Mouse (Mus musculus): ENCODE data around the gene Gabrd. TPM values are rescaled to one million over a fixed set of nuclear protein-coding genes. Genes with fewer than 3 reads are reported as not detected.
"Not testable (repeated sequence)": the region's sequence is repeated elsewhere in the genome, so short reads cannot be mapped to it uniquely, and the experiment has no call there.

The Gabrd gene
- 10 to 100 TPM; 77.5 to 84.7 TPM for total RNA-seq (2021)
- long read RNA-seq, experiment 1, transcript Gabrd-203 (7 exons, 2,707 nt), result minor isoform, 6 of 103 reads
- long read RNA-seq, experiment 1, transcript Gabrd-201 (9 exons, 1,921 nt), result major isoform, 72 of 103 reads
- long read RNA-seq, experiment 1, partial matches to known transcripts, result 15 of 103 reads
- long read RNA-seq, experiment 1, other reads (novel, unspliced or antisense), result 10 of 103 reads
- long read RNA-seq, experiment 2, transcript Gabrd-201 (9 exons, 1,921 nt), result major isoform, 66 of 96 reads
- long read RNA-seq, experiment 2, partial matches to known transcripts, result 19 of 96 reads
- long read RNA-seq, experiment 2, other reads (novel, unspliced or antisense), result 7 of 96 reads

DNA sequence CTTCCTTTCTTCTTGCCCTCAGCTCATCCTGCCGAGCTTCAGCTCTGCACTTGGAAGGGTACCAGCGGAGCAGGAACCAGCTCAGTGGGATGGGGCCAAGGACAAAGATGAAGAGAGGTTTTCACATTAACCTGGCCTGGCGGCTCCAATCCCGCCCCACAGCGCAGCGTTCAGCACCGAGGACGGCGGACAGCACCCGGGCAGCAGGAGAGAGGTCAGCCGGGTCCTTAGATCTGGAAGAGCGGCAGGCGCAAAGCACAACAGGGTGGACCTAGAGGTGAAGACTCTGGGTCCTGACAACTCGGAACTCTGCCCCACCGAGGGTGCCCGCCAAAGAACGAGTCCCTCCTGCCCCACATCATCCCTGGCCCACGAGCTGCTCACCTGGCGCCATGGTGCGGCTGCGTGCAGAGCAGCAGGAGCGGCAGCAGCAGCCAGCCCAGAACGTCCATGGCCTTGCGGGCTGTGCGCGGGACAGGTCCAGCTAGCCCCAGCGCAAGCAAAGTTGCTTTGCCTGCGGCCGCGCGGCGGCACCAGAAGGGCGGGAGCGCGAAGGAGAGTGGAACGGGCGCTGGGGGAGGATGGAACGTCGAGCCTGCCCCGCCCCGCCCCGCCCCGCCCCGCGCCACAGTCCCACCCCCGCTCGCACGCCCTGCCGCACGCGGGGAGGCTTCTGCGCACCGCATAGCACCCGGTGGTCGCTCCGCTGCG, at the start of gene Gabrd:
Gene Gabrd, minus strand, starts transcription at position 602 of the 711 bp plus-strand sequence.
- peak; percentile 62 to 74 for DNase-seq (ENCODE audit: low spot score in 2 of 2)

DNA sequence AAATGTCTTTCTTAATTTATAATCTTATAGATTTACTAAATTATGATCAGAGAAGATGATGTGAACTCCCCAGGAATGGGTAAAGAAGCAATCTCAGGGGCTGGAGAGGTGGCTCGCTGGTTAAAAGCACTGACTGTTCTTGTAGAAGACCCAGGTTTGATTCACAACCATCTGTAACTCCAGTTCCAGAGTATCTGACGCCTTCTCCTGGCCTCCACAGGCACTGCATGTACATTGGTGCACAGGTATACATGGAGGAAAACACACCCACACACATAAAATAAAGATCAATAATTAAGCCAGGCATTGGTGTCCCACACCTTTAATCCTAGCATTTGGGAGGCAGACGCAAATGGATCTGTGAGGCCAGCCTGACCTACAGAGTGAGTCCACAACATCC, 44.9 kb upstream of the Gabrd start:
- DNase-seq (ENCODE audit: low spot score in 2 of 2), result no peak

DNA sequence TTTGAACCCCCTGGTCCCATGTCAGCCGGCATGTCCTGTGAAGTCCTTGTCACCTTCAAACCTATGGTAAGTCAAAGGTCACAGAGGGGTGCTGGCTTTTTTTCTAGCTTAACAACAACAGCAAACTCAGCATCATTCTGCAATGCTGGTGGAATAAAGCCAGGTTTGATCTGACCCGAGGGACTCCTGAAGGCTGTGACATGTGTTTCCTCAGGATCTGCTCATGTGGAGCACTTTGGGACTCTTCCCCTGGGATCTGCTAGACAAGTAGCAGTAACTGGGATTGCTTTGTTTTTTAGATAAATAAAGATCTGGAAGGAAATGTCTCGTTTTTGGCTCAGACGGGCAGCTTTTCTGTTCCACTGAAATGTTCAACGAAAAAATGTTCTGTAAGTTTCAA, 36.1 kb upstream of the Gabrd start:
- DNase-seq (ENCODE audit: low spot score in 2 of 2), result no peak

DNA sequence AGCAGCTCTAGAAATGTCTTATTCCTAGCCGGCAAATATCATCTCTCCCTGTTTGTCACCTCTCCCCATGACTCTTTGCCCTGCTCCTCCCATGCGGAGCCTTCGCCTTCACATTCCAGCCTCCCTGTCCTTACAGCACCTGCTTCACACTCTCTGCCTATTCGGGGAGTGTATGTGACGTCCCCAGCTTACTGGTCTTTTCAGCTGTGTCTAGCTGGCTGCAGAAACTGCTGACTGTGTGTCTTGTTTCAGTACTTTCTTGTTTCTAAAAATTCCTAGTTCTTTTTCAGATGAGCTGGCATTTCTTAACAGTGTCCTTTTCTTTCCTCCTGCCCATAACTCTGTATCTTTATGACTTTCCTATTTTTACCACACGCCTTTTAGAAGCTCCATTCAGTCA, 34.4 kb upstream of the Gabrd start:
- DNase-seq (ENCODE audit: low spot score in 2 of 2), result no peak

DNA sequence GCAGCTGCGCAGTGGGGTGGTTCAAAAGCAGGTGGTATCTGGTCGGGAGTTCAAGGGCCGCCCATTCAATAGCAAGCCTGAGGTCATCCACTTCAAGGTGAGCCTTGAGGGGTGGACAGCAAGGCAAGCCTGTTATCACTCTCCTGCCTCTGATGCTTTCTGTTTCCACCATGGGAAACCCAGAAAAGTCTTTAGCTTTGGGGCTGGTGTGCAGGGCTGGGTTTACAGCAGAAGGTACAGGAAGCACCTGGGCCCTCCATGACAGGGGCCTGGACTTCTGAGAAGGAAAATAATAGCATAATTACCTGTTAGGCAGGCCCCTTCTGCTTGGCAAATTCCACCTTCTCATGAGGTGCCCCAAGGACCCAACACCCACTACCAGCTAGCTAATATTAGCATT, 31.3 kb upstream of the Gabrd start:
- DNase-seq (ENCODE audit: low spot score in 2 of 2), result no peak

DNA sequence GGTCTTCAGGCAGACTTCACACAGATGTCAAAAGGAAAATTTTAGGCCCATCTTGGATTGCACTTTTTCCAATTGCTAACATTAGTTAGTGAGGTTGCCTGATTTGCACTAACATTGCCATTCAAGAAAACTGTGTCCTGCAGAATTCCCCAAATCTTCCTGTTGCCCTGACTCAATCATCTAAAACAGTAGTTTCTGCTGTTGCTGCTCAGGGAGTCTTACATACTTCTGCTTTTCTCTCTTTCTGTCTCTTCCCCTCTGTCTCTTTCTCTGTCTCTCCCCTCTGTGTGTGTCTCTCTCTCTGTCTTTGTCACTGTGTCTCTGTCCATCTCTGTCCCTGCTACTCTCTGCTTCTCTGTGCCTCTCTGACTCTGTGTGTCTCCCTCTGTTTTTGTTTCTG, 30.5 kb upstream of the Gabrd start:
- no peak for DNase-seq (ENCODE audit: low spot score in 2 of 2)

DNA sequence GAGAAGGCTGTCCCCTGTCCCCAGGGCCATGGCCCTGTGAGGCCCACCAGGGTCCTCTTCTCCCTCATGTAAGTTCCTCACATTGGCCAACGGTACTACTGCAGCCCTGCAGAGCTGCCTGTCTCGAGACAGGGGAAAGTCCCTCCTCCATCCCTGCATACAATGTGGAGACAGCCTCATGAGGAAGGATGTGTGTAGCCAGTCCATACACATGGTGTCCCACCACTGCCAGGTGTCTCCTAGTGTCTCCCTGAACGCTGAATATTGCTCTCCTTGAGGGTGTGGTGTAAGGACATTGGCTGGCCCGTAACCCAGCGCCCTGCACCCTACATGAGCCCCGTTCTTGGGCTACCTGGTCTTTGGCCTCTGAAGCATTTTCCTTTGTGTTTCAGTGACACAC, 28.4 kb upstream of the Gabrd start:
- DNase-seq (ENCODE audit: low spot score in 2 of 2), result no peak

DNA sequence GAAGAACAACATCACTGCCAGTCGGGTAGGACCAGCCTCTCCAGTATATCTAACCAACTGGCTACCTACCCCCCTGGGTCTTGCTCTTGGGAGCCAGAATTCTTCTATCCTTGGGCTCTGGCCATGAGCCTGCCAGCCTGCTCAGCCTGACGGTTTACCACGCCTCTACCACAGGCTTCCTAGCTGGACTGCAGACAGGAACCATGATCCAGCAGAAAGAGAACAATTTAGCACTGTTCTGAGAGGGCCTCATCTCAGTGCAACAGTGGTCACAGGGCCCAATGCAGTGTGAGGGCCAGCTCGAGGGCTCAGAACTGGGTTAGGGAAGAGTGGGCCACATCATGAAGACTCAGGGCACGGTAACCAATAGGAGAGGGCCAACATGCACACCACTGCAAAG, 26.1 kb upstream of the Gabrd start:
- no peak for DNase-seq (ENCODE audit: low spot score in 2 of 2)

DNA sequence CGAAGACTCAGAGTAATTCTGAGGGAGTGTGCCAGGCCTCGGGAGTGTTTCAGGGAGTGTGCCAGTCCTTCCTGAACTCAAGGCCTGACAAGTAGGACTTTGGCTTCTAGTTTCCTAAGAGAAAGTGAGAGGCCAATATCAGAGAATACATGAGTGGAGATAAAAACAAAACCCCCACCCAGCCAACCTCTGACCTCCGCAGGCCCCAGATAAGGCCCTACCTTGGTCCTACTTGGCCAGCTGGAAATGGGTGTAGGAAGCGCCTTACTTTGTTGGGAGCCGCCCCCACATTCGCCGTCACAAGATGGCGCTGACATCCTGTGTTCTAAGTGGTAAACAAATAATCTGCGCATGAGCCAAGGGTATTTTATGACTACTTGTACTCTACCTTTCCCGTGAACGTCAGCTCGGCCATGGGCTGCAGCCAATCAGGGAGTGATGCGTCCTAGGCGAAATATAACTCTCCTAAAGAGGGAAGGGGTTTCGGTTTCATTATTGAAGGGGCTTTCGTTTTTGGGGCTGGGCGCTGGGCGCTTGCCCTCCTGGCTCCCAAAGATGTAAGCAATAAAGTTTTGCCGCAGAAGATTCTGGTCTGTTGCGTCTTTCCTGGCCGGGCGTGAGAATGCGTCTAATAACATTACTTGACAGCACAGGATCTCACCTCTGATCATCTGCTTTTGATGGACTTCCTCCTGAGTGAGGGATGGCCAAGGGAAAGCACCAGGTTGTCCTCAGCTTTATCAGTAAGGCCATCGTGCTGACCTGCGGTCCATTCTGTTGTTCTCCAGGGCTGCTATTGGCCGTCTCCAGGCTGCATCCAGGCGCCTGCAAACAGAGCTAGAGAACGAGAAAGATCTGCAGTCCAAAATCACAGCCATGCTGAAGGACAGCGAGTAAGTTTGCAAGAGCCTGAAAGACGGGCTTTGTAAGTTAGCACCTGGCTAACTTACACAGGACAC, 23.8 kb upstream of the Gabrd start:
- DNase-seq (ENCODE audit: low spot score in 2 of 2), result not testable (repeated sequence)

DNA sequence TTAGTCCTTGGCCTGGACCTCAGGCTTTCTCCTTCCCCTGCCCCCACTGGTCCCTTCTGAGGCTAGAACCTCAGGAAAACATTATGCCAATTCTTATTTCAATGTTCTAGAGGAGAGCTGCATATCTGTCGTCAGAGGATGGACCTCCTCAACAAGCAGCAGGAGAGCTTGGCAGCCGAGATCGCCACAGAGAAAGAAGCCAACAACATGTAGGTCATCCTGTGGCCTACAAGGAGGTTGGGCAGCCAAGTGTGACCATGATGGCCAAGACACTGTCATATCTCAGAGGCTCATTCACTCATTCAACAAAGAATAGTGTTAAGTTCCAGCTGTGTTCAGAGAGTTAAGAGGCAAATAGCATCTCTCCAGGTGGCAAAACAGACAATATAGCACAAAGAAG, 22.2 kb upstream of the Gabrd start:
- no peak for DNase-seq (ENCODE audit: low spot score in 2 of 2)

DNA sequence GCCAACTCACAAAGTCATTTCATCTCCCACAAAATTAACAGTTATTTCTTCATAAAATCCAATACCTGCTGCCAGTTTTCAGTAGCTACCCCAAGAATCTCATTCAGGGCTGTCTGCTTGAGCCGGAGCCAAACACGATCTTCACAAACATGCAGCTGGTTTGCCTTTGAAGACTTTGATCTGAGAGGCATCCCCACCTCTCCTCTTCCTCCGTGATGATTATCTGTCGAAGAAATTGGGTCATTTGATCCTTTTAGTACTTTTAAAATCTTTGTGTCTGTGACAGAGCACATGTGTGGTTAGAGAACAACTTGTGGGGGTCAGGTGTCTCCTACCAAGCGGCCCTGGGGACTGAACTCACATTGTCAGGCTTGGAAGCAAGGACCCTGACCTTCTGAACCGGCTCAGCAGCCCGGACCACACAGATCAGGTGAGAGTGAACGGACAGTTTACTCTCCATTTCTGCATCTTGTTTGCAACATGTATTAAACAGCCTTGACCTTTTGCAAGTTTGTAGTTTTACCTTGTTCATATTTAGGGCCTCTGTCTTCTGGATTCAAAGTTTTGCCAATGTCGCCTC, 16.8 kb upstream of the Gabrd start:
- no peak for DNase-seq (ENCODE audit: low spot score in 2 of 2)

DNA sequence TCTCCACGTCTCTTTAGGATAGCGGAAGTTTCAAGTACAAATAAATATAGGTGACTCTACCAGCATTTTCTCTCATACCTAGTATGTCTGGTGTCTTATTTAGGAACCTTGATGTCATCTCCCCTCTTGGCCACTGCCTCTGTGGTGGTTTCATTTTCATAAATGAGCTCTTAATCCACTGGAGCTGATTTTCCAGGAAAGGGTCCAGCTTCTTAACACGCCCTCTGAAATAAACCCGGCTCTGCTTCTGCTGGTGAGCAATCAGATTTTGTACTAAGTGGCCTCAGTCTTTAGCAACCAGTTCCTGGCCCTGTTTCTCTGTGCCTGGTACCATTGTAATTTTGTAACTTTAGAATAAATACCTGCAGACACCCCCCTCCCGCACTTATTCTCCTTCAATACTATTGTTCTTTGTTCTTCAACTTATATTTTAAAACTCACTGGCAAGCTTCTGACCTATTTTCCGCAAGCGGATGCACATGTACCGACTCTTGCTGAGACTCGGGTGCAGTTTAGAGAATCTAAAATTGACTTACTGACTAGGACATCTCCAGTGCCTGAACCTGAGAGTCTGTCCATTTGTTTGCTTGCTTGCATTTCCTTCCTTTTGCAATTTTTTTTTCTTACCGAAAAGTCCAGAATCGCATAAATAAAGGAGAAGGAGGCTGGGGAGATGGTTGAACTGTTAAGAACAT, 15.9 kb upstream of the Gabrd start:
- no peak for DNase-seq (ENCODE audit: low spot score in 2 of 2)

DNA sequence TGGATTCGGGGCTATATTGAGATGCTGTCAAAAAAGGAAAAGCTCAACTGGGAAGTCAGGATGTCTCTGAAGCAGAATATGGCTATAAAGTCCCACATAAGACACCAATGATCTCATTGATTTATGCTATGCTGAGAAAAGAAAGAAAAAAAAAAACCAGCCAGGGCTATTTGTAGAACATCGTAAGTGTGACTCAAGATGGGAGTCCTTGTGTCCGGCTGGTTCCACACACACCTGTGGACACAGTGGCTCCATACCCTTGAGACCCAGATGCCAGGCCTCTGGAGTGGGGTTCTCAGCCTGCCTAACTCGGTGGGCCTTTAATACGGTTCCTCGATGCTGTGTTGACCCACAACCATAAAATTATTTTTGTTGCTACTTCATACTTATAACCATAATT, 14.2 kb upstream of the Gabrd start:
- no peak for DNase-seq (ENCODE audit: low spot score in 2 of 2)

DNA sequence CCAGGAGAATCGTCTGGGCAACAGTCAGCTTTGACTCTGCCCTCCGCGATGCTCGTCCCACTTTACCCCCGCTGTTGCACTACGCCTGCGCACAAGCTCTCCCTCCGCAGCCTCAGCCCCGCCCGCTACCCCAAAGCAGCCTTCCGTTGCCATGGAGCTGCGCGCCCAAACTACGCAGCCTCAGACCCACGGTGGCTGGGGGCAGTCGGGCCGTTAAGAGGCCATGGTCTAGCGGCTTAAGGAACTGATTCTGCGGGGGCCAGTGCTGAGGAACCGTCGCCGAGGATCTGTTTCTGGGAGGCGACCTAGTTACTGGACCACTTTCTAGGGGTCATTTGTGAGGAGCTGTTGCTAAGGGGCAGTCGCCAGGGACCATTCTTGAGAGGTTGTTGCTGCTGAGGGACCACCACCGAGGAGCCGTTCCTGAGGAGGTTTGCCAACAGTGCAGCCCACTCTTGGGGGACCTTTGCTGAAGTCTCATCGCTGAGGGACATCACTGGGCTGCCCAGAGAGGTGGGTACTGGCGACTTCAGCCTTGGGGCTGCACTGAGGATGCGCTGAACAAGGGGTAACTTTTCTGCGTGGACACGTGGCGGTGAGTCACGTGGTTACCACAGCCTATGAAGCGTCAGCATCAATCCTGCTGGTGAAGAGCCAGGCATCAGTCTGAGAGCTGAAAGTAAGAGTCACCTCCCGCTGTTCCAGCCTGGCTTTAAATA, 11.3 kb upstream of the Gabrd start, which contains the start of gene Cfap74:
Gene Cfap74, plus strand, starts transcription at position 133 of the 719 bp plus-strand sequence.
- DNase-seq (ENCODE audit: low spot score in 2 of 2), result peak; percentile 87 to 93

DNA sequence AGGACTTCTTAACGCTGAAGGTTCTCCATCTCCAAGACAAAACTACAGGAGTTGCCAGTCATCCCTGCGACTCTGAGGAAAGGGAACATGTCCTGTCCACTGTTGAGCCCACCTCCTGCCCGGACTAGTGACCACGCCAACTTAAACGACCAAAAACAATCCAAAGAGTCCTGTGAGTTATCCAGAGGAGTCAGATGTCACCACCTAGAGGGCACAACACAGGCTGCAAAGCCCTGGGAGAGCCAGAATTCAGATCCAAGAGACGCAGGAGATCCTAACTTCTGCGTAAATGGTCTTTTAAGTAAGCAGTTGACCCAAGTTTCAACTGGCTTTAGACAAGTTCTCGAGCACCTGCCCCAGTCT, 10.8 kb upstream of the Gabrd start:
- DNase-seq (ENCODE audit: low spot score in 2 of 2), result no peak

DNA sequence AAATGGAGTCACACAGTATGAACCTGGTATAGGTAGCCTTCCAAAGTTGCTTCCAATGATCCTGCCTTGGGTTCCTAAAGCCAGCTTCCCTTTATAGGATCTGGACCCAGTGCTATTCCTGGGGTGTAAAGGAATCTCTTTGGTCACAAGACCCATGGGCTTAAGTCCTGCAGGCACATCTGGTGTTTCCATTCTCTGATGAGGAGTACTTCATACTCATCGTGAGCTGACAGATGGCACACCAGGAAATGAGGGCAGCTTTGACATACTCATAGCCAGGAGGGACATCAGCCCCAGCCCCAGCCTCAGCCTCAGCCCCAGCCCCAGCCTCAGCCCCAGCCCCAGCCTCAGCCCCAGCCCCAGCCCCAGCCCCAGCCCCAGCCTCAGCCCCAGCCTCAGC, 4.6 kb upstream of the Gabrd start:
- DNase-seq (ENCODE audit: low spot score in 2 of 2), result no peak

DNA sequence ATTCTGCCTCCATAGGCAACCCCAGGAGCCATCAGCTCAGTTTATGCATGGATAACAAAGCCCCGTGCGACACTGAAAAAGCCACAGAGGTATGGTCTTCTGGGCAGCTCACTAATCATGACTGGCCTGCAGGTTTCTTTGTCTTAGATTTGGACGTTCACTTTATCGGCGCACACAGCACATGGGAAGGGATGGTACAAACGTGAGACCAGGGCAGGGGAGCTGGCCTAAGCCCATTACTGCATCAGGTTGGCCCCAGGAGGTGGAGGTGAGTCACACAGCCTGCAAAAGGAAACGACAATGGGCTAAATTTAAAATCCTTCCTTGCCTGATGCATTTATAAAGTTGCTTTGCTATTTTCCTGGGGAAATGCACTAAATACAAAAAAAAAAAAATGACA, 3.2 kb upstream of the Gabrd start:
- no peak for DNase-seq (ENCODE audit: low spot score in 2 of 2)

DNA sequence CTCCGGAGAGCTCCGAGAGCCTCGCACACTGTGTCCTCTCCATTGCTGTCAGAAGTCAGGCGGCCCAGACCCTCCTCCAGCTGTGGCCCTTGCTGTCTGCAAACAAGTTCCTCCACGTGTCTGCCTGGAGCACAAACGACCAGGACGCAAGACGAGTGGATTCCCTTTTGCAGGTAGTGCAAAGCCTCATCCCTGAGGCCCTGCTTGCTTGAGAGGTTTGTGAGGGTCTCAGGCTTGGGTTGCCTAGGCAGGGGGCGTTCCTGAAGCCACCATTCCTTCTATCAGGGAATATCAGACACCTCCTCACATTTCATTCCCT, 269 bp upstream of the Gabrd start:
- DNase-seq (ENCODE audit: low spot score in 2 of 2), result no peak

DNA sequence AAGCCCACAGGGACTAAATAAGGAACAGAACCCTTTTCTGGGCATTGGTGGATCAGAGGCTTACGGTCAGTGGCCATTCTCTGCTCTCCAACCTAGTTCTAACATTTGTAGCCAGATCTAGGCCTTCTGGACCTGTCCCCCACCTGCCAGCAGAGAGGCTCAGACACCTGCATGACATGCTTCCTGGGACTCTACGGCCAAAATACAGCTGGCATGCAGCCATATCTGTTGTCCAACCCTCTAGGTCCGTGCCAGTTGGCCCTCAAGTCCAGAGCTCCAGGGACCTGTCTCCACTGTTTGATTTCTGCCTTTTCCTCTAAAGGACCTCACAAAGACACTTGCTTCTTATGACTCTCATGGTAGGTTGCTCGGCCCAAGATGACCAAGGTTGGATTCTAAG, 1.2 kb downstream of the Gabrd start:
- DNase-seq (ENCODE audit: low spot score in 2 of 2), result no peak

DNA sequence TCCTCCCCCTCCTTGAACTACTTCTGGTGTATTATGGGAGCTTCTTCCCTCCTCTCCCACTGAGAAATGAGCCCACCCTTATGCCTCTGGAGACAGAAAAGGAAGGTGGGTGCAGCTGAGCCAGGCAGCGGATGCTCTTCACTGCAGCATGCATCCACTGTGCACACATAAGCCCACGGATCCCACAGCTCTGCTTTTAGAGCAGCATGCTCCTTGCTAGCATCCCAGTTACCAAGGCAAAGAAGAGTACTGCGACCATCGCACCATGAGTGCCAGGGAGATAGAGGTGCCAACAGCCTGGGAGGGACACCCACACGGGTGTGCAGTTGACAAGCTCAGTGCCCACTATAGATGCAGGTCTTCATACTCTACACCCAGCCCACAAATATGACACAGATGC, 2.4 kb downstream of the Gabrd start:
- peak; percentile 50 to 72 for DNase-seq (ENCODE audit: low spot score in 2 of 2)

Measured in left cerebral cortex, adult 18-20 months (tissue).